Mouse (Mus musculus) neural tube, embryonic 12.5 days (tissue): ENCODE measurements around the gene Klhl25. TPM values are rescaled to one million over a fixed set of nuclear protein-coding genes. Genes with fewer than 3 reads are reported as not detected.

Experiments
- ATAC-seq: fragments of 200-750 bp; cut with Nextera tagmentation; 2 replicates; pipeline ENCODE4 v1.8.0; 2017; ENCODE audit warnings: low read depth, mild to moderate bottlenecking, moderate TSS enrichment, moderate library complexity; ENCODE audit not compliant: low FRiP score
- H3K27ac ChIP-seq: fragments of 300-500 bp; sonication (generic); 2 replicates; pipeline ENCODE4 v1.5.1; 2016
- H3K27me3 ChIP-seq: fragments of 300-500 bp; sonication (generic); replicated peaks from 2 replicates; pipeline ENCODE4 v1.6.1; 2016; ENCODE audit warnings: mild to moderate bottlenecking
- H3K36me3 ChIP-seq: fragments of 300-500 bp; sonication (generic); 2 replicates; pipeline ENCODE4 v1.6.1; 2016; ENCODE audit warnings: mild to moderate bottlenecking
- H3K4me1 ChIP-seq: fragments of 300-500 bp; sonication (generic); 2 replicates; pipeline ENCODE4 v1.6.1; 2016
- H3K4me2 ChIP-seq: fragments of 300-500 bp; sonication (generic); replicated peaks from 2 replicates; pipeline ENCODE4 v1.6.1; 2016; ENCODE audit warnings: mild to moderate bottlenecking
- H3K4me3 ChIP-seq: fragments of 300-500 bp; sonication (generic); 2 replicates; pipeline ENCODE4 v1.5.1; 2016
- H3K9ac ChIP-seq: fragments of 300-500 bp; sonication (generic); 2 replicates; pipeline ENCODE4 v1.6.1; 2016; ENCODE audit warnings: mild to moderate bottlenecking
- H3K9me3 ChIP-seq: fragments of 300-500 bp; sonication (generic); 2 replicates; pipeline ENCODE4 v1.6.1; 2016; ENCODE audit warnings: mild to moderate bottlenecking
- WGBS: fragments of 180-500 bp; shearing (Covaris S2); methylation state at CpG from one replicate; pipeline ENCODE4 v1.1.7; 2016; 5-methylcytosine and 5-hydroxymethylcytosine counted together
- polyA plus RNA-seq: library from polyadenylated mRNA; unstranded; fragments of >200 nt; fragmentation: Nextera tagmentation; extraction: Ambion mirVana; gene quantifications from 2 replicates; pipeline ENCODE4 v1.2.1, GENCODE M21; 2016

Klhl25 gene
- polyA plus RNA-seq, 1 experiment from 2014 or later: 27.5 TPM

DNA sequence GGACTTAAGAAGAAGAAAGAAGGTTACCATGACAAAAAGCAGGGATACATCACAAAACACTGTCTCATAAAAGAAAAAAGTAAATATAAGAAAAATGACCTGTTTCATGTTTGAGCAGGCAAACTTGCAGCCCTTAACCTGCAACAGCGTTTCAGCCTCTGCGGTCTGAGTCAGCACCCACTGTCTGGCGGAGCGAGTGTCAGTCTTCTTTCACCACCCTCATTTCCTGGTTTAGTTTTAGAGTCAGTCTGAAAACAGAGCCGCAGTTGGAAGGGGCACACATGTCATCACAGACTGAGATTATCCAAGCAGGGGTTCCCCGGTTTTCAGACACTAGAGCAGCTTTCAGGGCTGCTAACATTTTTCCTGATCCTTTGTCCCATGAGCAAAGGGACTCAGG, 33.3 kb downstream of the Klhl25 start:
- Histone ChIP-seq H3K4me3 (no peak overlapping the region), H3K9ac (no peak overlapping the region), H3K36me3 (no peaks in the 10 kb centered on the region), H3K9me3 (no peaks in the 10 kb centered on the region), H3K27ac (no peak overlapping the region), H3K4me2 (no peak overlapping the region), H3K4me1 (no peaks in the 10 kb centered on the region), H3K27me3 (no peaks in the 10 kb centered on the region)
- ATAC-seq: no peak
- 74% methylated on average over 6 of the region's 6 CpGs for WGBS

DNA sequence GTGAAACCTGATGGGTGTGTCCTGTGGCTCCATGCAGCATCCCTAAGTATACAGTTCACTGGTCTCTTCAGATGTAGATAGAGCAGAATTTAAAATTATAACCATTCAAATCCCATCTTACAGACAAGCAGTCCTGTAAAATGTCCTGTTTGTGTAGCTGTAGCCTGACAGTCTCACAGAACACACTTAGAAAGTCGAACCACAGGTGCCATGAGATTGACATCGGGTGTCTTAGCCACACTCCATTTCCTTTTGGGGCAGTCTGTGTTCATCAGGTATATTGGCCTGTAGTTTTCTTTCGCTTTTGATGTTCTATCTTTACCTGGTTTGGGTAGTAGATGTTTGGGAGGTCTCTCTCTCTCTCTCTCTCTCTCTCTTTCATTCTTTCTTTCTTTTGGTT, 33.7 kb downstream of the Klhl25 start:
- Histone ChIP-seq H3K36me3 (no peaks in the 10 kb centered on the region), H3K27me3 (no peaks in the 10 kb centered on the region), H3K4me1 (no peaks in the 10 kb centered on the region), H3K9me3 (no peaks in the 10 kb centered on the region), H3K4me3 (no peak overlapping the region), H3K9ac (no peak overlapping the region), H3K27ac (no peak overlapping the region), H3K4me2 (no peak overlapping the region)
- WGBS: 82% methylated on average over 3 of the region's 3 CpGs
- no peak for ATAC-seq

DNA sequence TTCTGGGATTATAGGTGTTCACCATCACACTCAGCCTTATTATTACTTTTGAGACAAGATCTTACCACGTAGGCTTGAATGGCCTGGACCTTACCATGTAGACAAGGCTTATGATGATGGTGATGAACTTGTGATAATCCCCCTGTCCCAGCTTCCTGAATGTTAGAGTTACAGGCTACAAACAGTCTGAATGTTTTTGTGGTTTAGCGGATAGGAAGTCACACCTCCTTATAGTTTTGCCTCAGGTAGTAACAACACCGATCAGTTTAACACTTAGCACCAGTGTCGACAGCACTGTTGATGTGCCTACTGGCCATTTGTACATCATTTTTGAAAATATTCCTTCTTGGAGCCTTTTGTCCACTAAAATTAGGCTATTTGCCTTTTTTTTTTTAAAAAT, 43.4 kb downstream of the Klhl25 start:
- H3K4me2 ChIP-seq: no peak overlapping the region
- no peaks in the 10 kb centered on the region for H3K4me1 ChIP-seq
- no peaks in the 10 kb centered on the region for H3K36me3 ChIP-seq
- H3K27me3 ChIP-seq: no peaks in the 10 kb centered on the region
- WGBS: 93% methylated on average over 4 of the region's 4 CpGs
- H3K27ac ChIP-seq: no peak overlapping the region
- H3K9me3 ChIP-seq: no peaks in the 10 kb centered on the region
- no peak for ATAC-seq
- H3K9ac ChIP-seq: no peak overlapping the region
- no peak overlapping the region for H3K4me3 ChIP-seq

DNA sequence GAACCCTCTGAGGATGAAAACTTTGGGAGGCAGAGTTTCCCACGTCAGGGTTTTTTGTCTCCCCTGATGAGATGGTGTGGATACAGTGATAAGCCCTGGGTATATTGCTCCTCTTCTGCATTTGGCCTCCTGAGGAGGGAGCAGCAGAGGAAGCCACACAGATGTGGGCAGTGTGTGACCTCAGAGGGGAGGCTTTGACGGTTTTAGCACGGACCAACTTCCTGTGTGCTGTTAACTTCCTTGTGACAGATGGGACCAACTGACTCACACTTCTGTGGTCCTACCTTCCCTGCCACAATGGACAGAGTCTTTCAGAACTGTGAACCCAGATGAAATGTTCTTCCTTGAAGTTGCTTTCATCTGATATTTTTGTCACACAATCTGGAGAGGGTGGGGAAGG, 44.6 kb downstream of the Klhl25 start:
- Histone ChIP-seq H3K27me3 (no peaks in the 10 kb centered on the region), H3K9me3 (no peaks in the 10 kb centered on the region), H3K9ac (no peak overlapping the region), H3K4me3 (no peak overlapping the region), H3K4me1 (no peaks in the 10 kb centered on the region), H3K4me2 (no peak overlapping the region), H3K36me3 (no peaks in the 10 kb centered on the region), H3K27ac (no peak overlapping the region)
- WGBS: 80% methylated on average over 3 of the region's 3 CpGs
- no peak for ATAC-seq

DNA sequence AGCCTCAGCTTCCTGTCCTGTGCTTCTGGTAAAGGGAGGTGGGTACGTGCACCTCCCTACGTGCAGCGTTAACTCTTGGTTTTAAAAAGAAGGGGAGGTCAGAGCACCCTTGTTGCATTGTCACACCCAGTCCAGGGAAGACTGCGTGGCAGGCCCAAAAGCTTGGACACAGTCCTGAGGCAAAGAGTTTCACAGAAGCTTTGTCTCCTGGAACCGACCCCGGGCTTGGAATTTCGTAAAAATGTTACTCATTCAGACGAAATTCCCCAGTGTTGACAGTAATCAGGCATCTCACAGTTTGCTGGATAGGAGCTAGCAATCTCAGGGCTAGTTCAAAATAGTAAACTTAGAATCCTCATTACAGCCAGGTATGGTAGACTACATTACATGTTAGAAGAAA, 45.6 kb downstream of the Klhl25 start:
- H3K4me3 ChIP-seq: no peak overlapping the region
- WGBS: 86% methylated on average over 8 of the region's 8 CpGs
- no peaks in the 10 kb centered on the region for H3K27me3 ChIP-seq
- ATAC-seq: no peak
- no peaks in the 10 kb centered on the region for H3K9me3 ChIP-seq
- no peak overlapping the region for H3K27ac ChIP-seq
- H3K9ac ChIP-seq: no peak overlapping the region
- H3K36me3 ChIP-seq: no peaks in the 10 kb centered on the region
- H3K4me1 ChIP-seq: no peaks in the 10 kb centered on the region
- H3K4me2 ChIP-seq: no peak overlapping the region

DNA sequence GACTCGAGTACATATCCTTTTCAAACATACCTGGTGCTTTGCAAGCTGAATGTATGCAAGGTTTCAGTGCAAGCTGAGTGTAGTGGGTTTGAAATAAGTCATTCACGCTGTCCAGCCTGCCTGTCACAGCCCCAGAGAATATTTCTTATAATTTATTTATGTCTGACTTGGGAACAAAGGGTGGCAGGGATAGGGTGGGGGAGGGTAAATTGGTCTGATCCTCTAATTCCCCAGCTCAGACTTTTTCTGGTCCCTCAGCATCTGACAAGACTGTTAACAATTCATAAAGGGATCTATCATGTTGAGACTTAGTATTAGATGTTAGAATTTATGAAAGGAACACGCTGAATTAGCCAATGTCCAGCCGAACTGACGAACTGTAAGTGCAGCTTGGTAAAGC, 48.9 kb downstream of the Klhl25 start:
- Histone ChIP-seq H3K27me3 (no peaks in the 10 kb centered on the region), H3K4me2 (no peak overlapping the region), H3K4me1 (no peaks in the 10 kb centered on the region), H3K9me3 (no peaks in the 10 kb centered on the region), H3K4me3 (no peak overlapping the region), H3K9ac (no peak overlapping the region), H3K36me3 (no peaks in the 10 kb centered on the region), H3K27ac (no peak overlapping the region)
- ATAC-seq: no peak
- WGBS: 76% methylated on average over 5 of the region's 5 CpGs

DNA sequence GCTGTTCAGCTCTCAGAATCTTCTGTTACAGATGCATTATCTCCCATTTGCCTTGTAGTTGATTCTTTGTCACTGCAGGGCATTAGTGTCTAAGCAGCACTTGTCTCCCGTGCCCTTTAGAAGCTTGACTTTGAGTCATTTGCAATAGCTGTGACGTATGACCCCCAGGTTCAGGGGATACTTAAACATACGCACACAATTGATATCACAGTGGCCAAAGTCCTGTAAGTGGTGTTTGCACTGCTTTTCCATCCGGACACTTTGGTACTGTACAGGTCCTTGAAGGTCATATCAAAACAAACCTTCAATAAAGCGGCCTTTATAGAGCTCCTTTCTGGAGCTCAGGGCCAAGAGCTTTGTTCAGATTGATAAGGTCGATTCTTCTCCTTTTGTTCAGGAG, 51.0 kb downstream of the Klhl25 start:
- Histone ChIP-seq H3K4me1 (no peaks in the 10 kb centered on the region), H3K36me3 (no peaks in the 10 kb centered on the region), H3K4me2 (no peak overlapping the region), H3K27ac (no peak overlapping the region), H3K9me3 (no peaks in the 10 kb centered on the region), H3K4me3 (no peak overlapping the region), H3K9ac (no peak overlapping the region), H3K27me3 (no peaks in the 10 kb centered on the region)
- 52% methylated on average over 6 of the region's 6 CpGs for WGBS
- no peak for ATAC-seq

DNA sequence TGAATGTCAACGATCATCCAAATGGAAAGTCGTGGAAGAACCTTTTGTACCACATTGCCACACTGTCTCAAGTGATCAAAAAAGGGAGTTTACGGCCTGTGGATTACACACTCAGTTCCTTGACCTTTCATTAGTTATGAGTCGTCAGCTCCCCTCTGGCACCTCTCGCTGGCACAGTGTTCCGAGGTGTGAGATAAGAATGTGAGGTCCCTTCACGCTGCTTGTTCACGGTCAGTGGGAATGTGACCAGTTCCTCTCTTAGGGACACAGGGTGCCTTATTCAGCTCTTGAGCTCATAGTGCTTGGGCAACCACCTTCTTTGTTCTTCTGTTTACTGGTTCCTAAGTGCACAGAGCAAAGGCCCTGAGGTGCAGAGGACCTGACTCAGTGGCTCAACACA, 51.4 kb downstream of the Klhl25 start:
- WGBS: 21% methylated on average over 8 of the region's 8 CpGs
- ATAC-seq: no peak
- no peak overlapping the region for H3K27ac ChIP-seq

DNA sequence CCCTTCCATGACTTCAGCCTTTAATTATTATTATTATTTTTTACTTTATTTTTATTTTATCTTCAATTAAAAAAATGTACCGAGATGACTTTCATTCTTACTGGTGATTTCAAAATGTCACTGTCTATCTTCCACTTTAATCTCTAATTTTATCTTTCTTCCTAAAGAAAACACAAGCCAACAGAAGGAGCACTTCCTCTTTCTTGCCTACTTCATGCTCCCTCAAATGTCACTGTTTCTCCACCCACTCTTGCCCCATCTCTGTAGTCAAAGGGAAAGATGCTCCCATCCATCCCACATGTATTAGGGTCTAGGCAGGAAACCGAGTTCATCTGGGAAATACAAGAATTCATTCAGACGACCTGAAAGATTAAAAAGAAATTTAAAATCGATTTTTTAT, 51.8 kb downstream of the Klhl25 start:
- H3K36me3 ChIP-seq: no peaks in the 10 kb centered on the region
- no peaks in the 10 kb centered on the region for H3K27me3 ChIP-seq
- no peak overlapping the region for H3K4me2 ChIP-seq
- ATAC-seq: no peak
- no peak overlapping the region for H3K27ac ChIP-seq
- no peaks in the 10 kb centered on the region for H3K9me3 ChIP-seq
- H3K4me1 ChIP-seq: no peaks in the 10 kb centered on the region
- H3K9ac ChIP-seq: no peak overlapping the region
- no peak overlapping the region for H3K4me3 ChIP-seq
- WGBS: 81% methylated on average over 4 of the region's 4 CpGs

More for the DNA sequence above, 51.4 kb downstream of the Klhl25 start:
- H3K4me2 ChIP-seq: no peak overlapping the region
- H3K4me3 ChIP-seq: no peak overlapping the region
- H3K36me3 ChIP-seq: no peaks in the 10 kb centered on the region
- H3K4me1 ChIP-seq: no peaks in the 10 kb centered on the region
- no peaks in the 10 kb centered on the region for H3K9me3 ChIP-seq
- H3K27me3 ChIP-seq: no peaks in the 10 kb centered on the region
- no peak overlapping the region for H3K9ac ChIP-seq

DNA sequence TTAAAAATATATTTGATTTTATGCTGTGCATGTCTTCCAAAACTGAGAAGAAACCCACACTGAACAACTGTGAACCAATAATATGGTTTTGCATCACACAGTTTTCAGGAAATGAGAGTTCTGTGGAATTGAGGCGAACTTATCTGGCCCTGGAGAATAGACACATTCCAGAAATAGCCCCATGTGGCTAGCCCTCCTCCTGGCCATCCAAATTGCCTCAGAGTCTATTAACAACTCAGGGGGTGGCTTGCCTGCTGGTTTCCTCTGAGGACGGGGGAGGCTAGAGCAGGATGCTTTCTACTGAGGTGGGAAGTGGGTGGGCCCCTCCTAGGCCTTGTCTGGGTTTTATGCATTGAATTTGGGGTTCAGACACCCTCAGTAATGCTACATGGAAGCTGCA, 57.0 kb downstream of the Klhl25 start:
- Histone ChIP-seq H3K4me1 (no peaks in the 10 kb centered on the region; the same call in 1 of the 2 replicates), H3K36me3 (no peaks in the 10 kb centered on the region), H3K9ac (no peak overlapping the region), H3K27ac (no peak overlapping the region), H3K4me2 (no peak overlapping the region), H3K9me3 (no peaks in the 10 kb centered on the region), H3K27me3 (no peaks in the 10 kb centered on the region), H3K4me3 (no peak overlapping the region)
- no peak for ATAC-seq
- WGBS: 30% methylated on average over 2 of the region's 2 CpGs

DNA sequence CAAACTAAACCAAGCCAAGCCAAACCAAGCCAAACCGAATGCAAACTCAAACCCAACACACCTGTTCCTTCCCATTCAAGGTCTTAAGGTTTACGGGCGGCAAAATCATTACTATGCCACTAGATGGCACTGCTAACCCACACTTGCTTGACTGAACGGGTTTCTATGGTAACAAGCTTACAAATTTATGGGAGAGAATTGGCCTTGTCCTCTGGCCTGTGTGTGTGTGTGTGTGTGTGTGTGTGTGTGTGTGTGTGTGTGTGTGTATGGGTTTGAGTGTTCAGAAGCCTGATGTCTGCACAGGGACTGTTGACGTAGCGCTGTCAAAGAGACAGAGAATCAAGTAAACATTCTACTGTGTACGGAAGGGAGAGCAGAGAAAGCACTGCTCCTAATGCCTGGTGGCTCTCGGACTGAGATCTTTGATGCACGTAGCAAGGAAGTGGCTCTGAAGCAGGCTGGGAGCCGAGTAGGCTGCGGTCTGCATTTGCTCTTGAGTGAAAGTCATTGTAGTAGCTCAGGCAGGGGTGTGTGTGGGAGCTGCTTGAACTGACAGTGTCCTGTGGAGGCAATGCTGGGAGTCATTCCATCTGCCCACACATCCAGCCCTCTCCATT, 62.0 kb downstream of the Klhl25 start:
- Histone ChIP-seq H3K9me3 (no peaks in the 10 kb centered on the region), H3K4me1 (peaks cover 6% of the 10 kb centered on the region; the same call in 1 of the 2 replicates), H3K27ac (no peak overlapping the region; the same call in 1 of the 2 replicates), H3K4me2 (peak overlapping the region; percentile 53), H3K4me3 (peak overlapping the region; percentile 2; the same call in 1 of the 2 replicates), H3K9ac (peak overlapping the region; percentile 40; the same call in 1 of the 2 replicates), H3K36me3 (no peaks in the 10 kb centered on the region), H3K27me3 (no peaks in the 10 kb centered on the region)
- ATAC-seq: peak; percentile 65
- WGBS: 6% methylated on average over 11 of the region's 11 CpGs

DNA sequence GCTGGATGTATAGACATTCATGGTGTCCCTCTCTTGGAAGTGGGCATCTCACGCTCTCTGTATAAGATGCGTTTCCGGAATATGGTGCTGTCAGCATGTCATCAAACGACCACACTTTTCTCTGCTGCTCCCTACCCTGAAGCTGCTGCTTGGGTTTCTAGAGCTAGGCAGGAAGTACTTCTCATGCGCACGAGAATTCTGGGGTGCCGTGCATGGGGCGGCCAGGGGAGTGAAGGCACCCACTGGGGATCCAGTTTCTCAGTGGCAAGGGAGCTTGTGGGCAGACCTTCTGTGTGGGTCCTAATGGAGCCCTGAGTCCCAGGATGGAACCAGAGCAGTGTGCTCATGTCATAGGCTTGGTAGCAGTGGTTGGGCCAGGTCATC, 62.5 kb downstream of the Klhl25 start:
- Histone ChIP-seq H3K9me3 (no peaks in the 10 kb centered on the region), H3K27ac (no peak overlapping the region; the same call in 1 of the 2 replicates), H3K36me3 (no peaks in the 10 kb centered on the region), H3K4me1 (peaks cover 6% of the 10 kb centered on the region; the same call in 1 of the 2 replicates), H3K27me3 (no peaks in the 10 kb centered on the region), H3K4me3 (no peak overlapping the region), H3K4me2 (peak overlapping the region; percentile 53), H3K9ac (peak overlapping the region; percentile 40; the same call in 1 of the 2 replicates)
- WGBS: 81% methylated on average over 8 of the region's 8 CpGs
- ATAC-seq: no peak

DNA sequence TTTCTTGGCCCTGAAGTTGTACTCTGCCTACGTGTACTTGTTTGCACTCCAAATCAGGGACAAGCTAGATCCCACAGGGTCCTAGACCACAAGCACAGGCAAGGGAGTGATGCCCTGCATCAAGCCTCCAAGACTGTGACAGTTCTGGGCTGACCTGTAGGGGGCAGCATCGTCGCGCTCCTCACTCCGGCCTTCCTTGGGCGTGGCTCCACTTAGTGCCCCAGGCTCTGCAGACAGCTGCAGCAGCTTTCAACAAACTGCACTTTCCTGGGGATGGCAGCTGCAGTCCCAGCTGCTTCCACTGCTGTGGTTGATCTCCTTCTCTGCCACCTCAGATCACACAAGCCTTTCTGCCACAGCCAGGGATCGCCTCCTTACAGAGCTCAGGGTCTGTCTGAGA, 65.8 kb downstream of the Klhl25 start:
- no peaks in the 10 kb centered on the region for H3K27me3 ChIP-seq
- H3K36me3 ChIP-seq: no peaks in the 10 kb centered on the region
- 2% methylated on average over 7 of the region's 7 CpGs for WGBS
- peaks cover 6% of the 10 kb centered on the region; the same call in 1 of the 2 replicates for H3K4me1 ChIP-seq
- no peak overlapping the region for H3K27ac ChIP-seq
- H3K4me2 ChIP-seq: no peak overlapping the region
- H3K9ac ChIP-seq: no peak overlapping the region
- ATAC-seq: peak; percentile 81
- no peaks in the 10 kb centered on the region for H3K9me3 ChIP-seq
- H3K4me3 ChIP-seq: no peak overlapping the region
